Mouse (Mus musculus): Measurements from ENCODE around the gene Masp1. TPM values are rescaled to one million over a fixed set of nuclear protein-coding genes. Genes with fewer than 3 reads are reported as not detected.

Gene Masp1
- polyA plus RNA-seq, 1 experiment from 2014 or later, result 4.5 TPM

GRCm38 (mm10) chr16:23482846-23483245 lies 37.8 kb downstream of the Masp1 start:
- H3K27ac ChIP-seq, result no peak overlapping the region
- no peak overlapping the region for H3K4me3 ChIP-seq
- WGBS, result 92% methylated on average over 12 of the region's 12 CpGs
- H3K4me1 ChIP-seq, result no peaks in the 10 kb centered on the region
- H3K9me3 ChIP-seq, result no peaks in the 10 kb centered on the region
- H3K9ac ChIP-seq, result no peak overlapping the region
- H3K27me3 ChIP-seq, result 0 out of 2 replicates have a peak, but pooled peaks cover 2% of the 10 kb centered on the region
- ATAC-seq (ENCODE audit: insufficient number of reproducible peaks, insufficient read depth, low FRiP score, low TSS enrichment), result no peak
- no peaks in the 10 kb centered on the region for H3K36me3 ChIP-seq
- H3K4me2 ChIP-seq (replicated peaks), result no peak overlapping the region

GRCm38 (mm10) chr16:23482218-23482617 lies 38.4 kb downstream of the Masp1 start:
- no peaks in the 10 kb centered on the region for H3K9me3 ChIP-seq
- WGBS, result 83% methylated on average over 3 of the region's 3 CpGs
- H3K4me1 ChIP-seq, result no peaks in the 10 kb centered on the region
- no peaks in the 10 kb centered on the region for H3K36me3 ChIP-seq
- no peak overlapping the region for H3K4me3 ChIP-seq
- H3K27ac ChIP-seq, result no peak overlapping the region
- no peak overlapping the region for H3K4me2 ChIP-seq (replicated peaks)
- ATAC-seq (ENCODE audit: insufficient number of reproducible peaks, insufficient read depth, low FRiP score, low TSS enrichment), result no peak
- no peak overlapping the region for H3K9ac ChIP-seq
- H3K27me3 ChIP-seq, result 0 out of 2 replicates have a peak, but pooled peaks cover 2% of the 10 kb centered on the region

DNA sequence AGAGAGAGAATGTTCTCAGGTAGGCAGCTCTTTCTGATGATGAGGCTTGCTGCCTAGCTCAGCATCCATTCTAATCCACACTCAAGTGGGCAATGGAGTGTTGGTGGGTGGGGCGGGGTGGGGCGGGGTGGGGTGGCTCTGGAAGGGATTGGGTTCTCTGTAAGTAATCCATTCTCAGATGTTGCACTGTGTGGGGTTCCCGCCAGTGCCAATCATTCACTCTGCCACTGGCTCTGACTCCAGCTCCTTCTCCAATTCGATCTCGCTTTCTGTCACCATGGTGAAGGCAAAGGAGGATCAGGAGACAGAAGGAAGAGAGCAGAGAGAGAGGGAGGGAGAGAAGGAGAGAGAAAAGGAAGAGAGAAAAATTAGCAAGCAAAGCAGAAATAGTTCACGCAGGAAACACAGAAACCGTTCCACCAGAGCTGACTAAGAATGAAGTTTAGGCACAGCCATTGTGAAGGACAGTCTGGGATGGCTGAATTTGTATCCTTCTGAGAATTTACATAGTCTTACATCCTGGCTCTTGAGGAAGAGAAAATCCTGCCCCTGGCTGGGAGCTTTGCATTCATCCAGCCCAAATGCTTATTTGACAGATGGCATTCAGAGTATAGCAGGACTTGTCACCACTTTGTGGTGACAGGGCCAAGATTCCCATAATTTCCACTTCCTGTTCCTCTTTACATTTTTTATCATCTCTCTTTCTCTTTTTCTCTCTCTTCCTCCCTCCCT lies 40.6 kb downstream of the Masp1 start:
- ATAC-seq (ENCODE audit: insufficient number of reproducible peaks, insufficient read depth, low FRiP score, low TSS enrichment), result no peak
- Histone ChIP-seq H3K4me1 (no peaks in the 10 kb centered on the region), H3K9ac (no peak overlapping the region), H3K27ac (no peak overlapping the region), H3K4me2 (replicated peaks) (no peak overlapping the region), H3K9me3 (no peaks in the 10 kb centered on the region), H3K27me3 (0 out of 2 replicates have a peak, but pooled peaks cover 2% of the 10 kb centered on the region), H3K4me3 (no peak overlapping the region), H3K36me3 (no peaks in the 10 kb centered on the region)
- WGBS, result 63% methylated on average over 7 of the region's 7 CpGs

DNA sequence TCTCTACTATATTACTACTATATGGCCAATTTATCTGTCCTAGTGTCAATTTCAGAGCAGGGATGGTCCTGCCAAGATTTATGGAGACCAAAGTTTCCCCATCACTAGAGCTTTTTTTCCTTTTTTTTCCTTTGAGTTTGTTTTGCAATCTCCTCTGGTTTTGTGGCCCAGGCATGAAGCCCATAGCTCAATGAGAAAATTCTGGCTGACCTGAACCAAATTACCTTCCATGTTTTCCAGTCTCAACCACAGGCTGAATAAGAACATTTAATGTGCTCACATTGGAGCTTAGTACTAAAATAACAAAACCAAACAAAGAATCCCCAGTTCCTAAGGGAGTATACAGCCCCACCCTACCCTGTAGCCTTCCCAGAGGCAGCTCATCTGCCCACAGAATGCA lies 44.0 kb downstream of the Masp1 start:
- Histone ChIP-seq H3K4me2 (replicated peaks) (no peak overlapping the region), H3K4me3 (no peak overlapping the region), H3K27ac (no peak overlapping the region), H3K27me3 (no peaks in the 10 kb centered on the region), H3K9ac (no peak overlapping the region), H3K4me1 (no peaks in the 10 kb centered on the region), H3K36me3 (no peaks in the 10 kb centered on the region), H3K9me3 (no peaks in the 10 kb centered on the region)
- no peak for ATAC-seq (ENCODE audit: insufficient number of reproducible peaks, insufficient read depth, low FRiP score, low TSS enrichment)

GRCm38 (mm10) chr16:23475651-23476050 lies 45.0 kb downstream of the Masp1 start:
- no peak overlapping the region for H3K4me3 ChIP-seq
- H3K4me1 ChIP-seq, result no peaks in the 10 kb centered on the region
- no peak overlapping the region for H3K9ac ChIP-seq
- H3K4me2 ChIP-seq (replicated peaks), result no peak overlapping the region
- WGBS, result 86% methylated on average over 4 of the region's 4 CpGs
- no peaks in the 10 kb centered on the region for H3K27me3 ChIP-seq
- no peaks in the 10 kb centered on the region for H3K9me3 ChIP-seq
- no peak for ATAC-seq (ENCODE audit: insufficient number of reproducible peaks, insufficient read depth, low FRiP score, low TSS enrichment)
- H3K27ac ChIP-seq, result no peak overlapping the region
- H3K36me3 ChIP-seq, result no peaks in the 10 kb centered on the region

- Histone ChIP-seq H3K27me3 (no peaks in the 10 kb centered on the region), H3K4me3 (no peak overlapping the region), H3K9me3 (no peaks in the 10 kb centered on the region), H3K4me2 (replicated peaks) (no peak overlapping the region), H3K4me1 (no peaks in the 10 kb centered on the region), H3K36me3 (no peaks in the 10 kb centered on the region), H3K27ac (no peak overlapping the region), H3K9ac (no peak overlapping the region)
- ATAC-seq (ENCODE audit: insufficient number of reproducible peaks, insufficient read depth, low FRiP score, low TSS enrichment), result no peak
- WGBS, result 68% methylated on average over 3 of the region's 3 CpGs
These were observed 48.6 kb downstream of the Masp1 start for GRCm38 (mm10) chr16:23472046-23472445.

GRCm38 (mm10) chr16:23471551-23471950 lies 49.1 kb downstream of the Masp1 start:
- H3K4me3 ChIP-seq, result no peak overlapping the region
- H3K27ac ChIP-seq, result no peak overlapping the region
- H3K4me1 ChIP-seq, result no peaks in the 10 kb centered on the region
- no peaks in the 10 kb centered on the region for H3K9me3 ChIP-seq
- no peaks in the 10 kb centered on the region for H3K36me3 ChIP-seq
- WGBS, result 86% methylated on average over 6 of the region's 6 CpGs
- ATAC-seq (ENCODE audit: insufficient number of reproducible peaks, insufficient read depth, low FRiP score, low TSS enrichment), result no peak
- H3K9ac ChIP-seq, result no peak overlapping the region
- H3K4me2 ChIP-seq (replicated peaks), result no peak overlapping the region
- H3K27me3 ChIP-seq, result no peaks in the 10 kb centered on the region

- Histone ChIP-seq H3K27me3 (no peaks in the 10 kb centered on the region), H3K36me3 (no peaks in the 10 kb centered on the region)
These were observed 56.8 kb downstream of the Masp1 start for GRCm38 (mm10) chr16:23463671-23464347.

GRCm38 (mm10) chr16:23458906-23459588 lies 61.6 kb downstream of the Masp1 start:
- no peak overlapping the region for H3K27ac ChIP-seq
- H3K4me1 ChIP-seq, result no peaks in the 10 kb centered on the region
- H3K9ac ChIP-seq, result no peak overlapping the region
- no peaks in the 10 kb centered on the region for H3K27me3 ChIP-seq
- WGBS, result 47% methylated on average over 7 of the region's 7 CpGs
- H3K9me3 ChIP-seq, result no peaks in the 10 kb centered on the region
- H3K4me2 ChIP-seq (replicated peaks), result no peak overlapping the region
- H3K36me3 ChIP-seq, result no peaks in the 10 kb centered on the region
- ATAC-seq (ENCODE audit: insufficient number of reproducible peaks, insufficient read depth, low FRiP score, low TSS enrichment), result no peak
- H3K4me3 ChIP-seq, result no peak overlapping the region

More at GRCm38 (mm10) chr16:23463671-23464347, 56.8 kb downstream of the Masp1 start:
- no peak overlapping the region for H3K9ac ChIP-seq
- no peaks in the 10 kb centered on the region for H3K9me3 ChIP-seq
- no peak overlapping the region for H3K27ac ChIP-seq
- H3K4me2 ChIP-seq (replicated peaks), result no peak overlapping the region
- 82% methylated on average over 4 of the region's 4 CpGs for WGBS
- no peak for ATAC-seq (ENCODE audit: insufficient number of reproducible peaks, insufficient read depth, low FRiP score, low TSS enrichment)
- H3K4me1 ChIP-seq, result no peaks in the 10 kb centered on the region
- no peak overlapping the region for H3K4me3 ChIP-seq

GRCm38 (mm10) chr16:23457338-23457737 lies 63.3 kb downstream of the Masp1 start:
- no peak for ATAC-seq (ENCODE audit: insufficient number of reproducible peaks, insufficient read depth, low FRiP score, low TSS enrichment)
- no peak overlapping the region for H3K4me2 ChIP-seq (replicated peaks)
- H3K9me3 ChIP-seq, result no peaks in the 10 kb centered on the region
- H3K36me3 ChIP-seq, result no peaks in the 10 kb centered on the region
- H3K4me3 ChIP-seq, result no peak overlapping the region
- no peak overlapping the region for H3K9ac ChIP-seq
- no peaks in the 10 kb centered on the region for H3K4me1 ChIP-seq
- H3K27ac ChIP-seq, result no peak overlapping the region
- H3K27me3 ChIP-seq, result no peaks in the 10 kb centered on the region
- WGBS, result 90% methylated on average over 5 of the region's 5 CpGs

DNA sequence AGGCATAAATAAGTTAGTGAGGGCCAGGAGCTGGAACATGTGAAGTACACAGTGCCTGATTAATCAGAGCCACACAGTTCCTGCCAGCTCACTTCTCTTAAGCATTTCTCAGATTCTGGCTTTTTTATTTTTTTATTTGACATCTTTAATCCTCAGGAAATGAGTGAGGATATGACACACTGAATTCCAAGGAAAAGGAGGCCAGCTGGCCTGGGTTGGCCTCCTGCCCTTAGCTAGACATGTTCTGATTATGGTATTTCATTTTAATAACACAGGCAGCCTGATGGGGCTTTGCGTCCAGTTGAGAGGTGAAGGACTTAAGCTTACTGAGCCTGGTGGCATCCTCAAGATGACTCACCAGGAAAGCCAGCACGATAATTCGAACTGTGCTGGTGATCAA lies 64.1 kb downstream of the Masp1 start:
- H3K4me1 ChIP-seq, result no peaks in the 10 kb centered on the region
- WGBS, result 80% methylated on average over 3 of the region's 3 CpGs
- H3K27ac ChIP-seq, result no peak overlapping the region
- H3K36me3 ChIP-seq, result no peaks in the 10 kb centered on the region
- no peak overlapping the region for H3K4me3 ChIP-seq
- ATAC-seq (ENCODE audit: insufficient number of reproducible peaks, insufficient read depth, low FRiP score, low TSS enrichment), result no peak
- H3K4me2 ChIP-seq (replicated peaks), result no peak overlapping the region
- no peaks in the 10 kb centered on the region for H3K9me3 ChIP-seq
- no peak overlapping the region for H3K9ac ChIP-seq
- no peaks in the 10 kb centered on the region for H3K27me3 ChIP-seq

DNA sequence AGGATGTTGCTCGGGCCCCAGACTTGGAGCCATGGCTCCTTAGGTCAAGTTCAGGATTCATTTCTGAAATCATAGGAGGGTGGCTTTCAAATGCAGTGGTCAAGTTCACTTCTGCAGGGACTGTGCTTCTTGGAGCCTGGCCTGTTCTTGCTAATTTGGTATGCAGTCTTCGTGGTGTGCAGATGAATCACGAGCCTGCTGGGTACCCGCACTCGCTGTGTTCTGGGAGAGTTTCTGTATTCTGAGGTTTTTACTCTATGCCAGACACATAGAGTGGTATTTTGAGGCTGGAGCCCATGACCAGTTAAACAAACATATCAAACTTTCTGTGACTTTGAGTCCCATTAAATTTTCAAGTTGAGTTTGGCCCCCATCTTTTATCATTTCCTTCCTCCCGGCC lies 66.2 kb downstream of the Masp1 start:
- Histone ChIP-seq H3K9me3 (no peaks in the 10 kb centered on the region), H3K27me3 (no peaks in the 10 kb centered on the region), H3K36me3 (no peaks in the 10 kb centered on the region), H3K4me2 (replicated peaks) (no peak overlapping the region), H3K9ac (no peak overlapping the region), H3K4me3 (no peak overlapping the region), H3K27ac (no peak overlapping the region), H3K4me1 (no peaks in the 10 kb centered on the region)
- no peak for ATAC-seq (ENCODE audit: insufficient number of reproducible peaks, insufficient read depth, low FRiP score, low TSS enrichment)
- 82% methylated on average over 6 of the region's 6 CpGs for WGBS

Measured in embryonic facial prominence, embryonic 12.5 days (tissue).